Mouse (Mus musculus): ENCODE measurements around the gene Hsd17b3.
A peak's percentile ranks its signal among the peaks of the same experiment; 100 is the strongest.

Gene Hsd17b3

GRCm38 (mm10) chr13:64089130-64089529, at the start of gene Hsd17b3:
Gene Hsd17b3, minus strand, starts transcription at chr13:64089230.
- no peak for DNase-seq (ENCODE audit: low spot score)

GRCm38 (mm10) chr13:64129616-64130375, 40.8 kb upstream of the Hsd17b3 start:
- DNase-seq (ENCODE audit: low spot score), result no peak

- DNase-seq (ENCODE audit: low spot score), result no peak
Measured at GRCm38 (mm10) chr13:64128858-64129615, 40.0 kb upstream of the Hsd17b3 start, which contains the start of gene Slc35d2. Gene Slc35d2, minus strand, starts transcription at chr13:64129368.

- no peak for DNase-seq (ENCODE audit: low spot score)
Measured at GRCm38 (mm10) chr13:64126316-64126715, 37.3 kb upstream of the Hsd17b3 start.

GRCm38 (mm10) chr13:64124886-64125285, 35.9 kb upstream of the Hsd17b3 start:
- no peak for DNase-seq (ENCODE audit: low spot score)

GRCm38 (mm10) chr13:64123491-64124188, 34.6 kb upstream of the Hsd17b3 start:
- DNase-seq (ENCODE audit: low spot score), result no peak

GRCm38 (mm10) chr13:64120760-64121159, 31.7 kb upstream of the Hsd17b3 start:
- no peak for DNase-seq (ENCODE audit: low spot score)

GRCm38 (mm10) chr13:64117442-64117841, 28.4 kb upstream of the Hsd17b3 start:
- DNase-seq (ENCODE audit: low spot score), result no peak

GRCm38 (mm10) chr13:64110421-64110820, 21.4 kb upstream of the Hsd17b3 start:
- no peak for DNase-seq (ENCODE audit: low spot score)

GRCm38 (mm10) chr13:64108381-64108850, 19.4 kb upstream of the Hsd17b3 start:
- no peak for DNase-seq (ENCODE audit: low spot score)

- no peak for DNase-seq (ENCODE audit: low spot score)
Measured at GRCm38 (mm10) chr13:64107535-64107934, 18.5 kb upstream of the Hsd17b3 start.

- DNase-seq (ENCODE audit: low spot score), result no peak
Measured at GRCm38 (mm10) chr13:64107105-64107504, 18.1 kb upstream of the Hsd17b3 start.

- DNase-seq (ENCODE audit: low spot score), result no peak
Measured at GRCm38 (mm10) chr13:64105690-64106089, 16.7 kb upstream of the Hsd17b3 start.

GRCm38 (mm10) chr13:64100186-64100585, 11.2 kb upstream of the Hsd17b3 start:
- DNase-seq (ENCODE audit: low spot score), result peak; percentile 4

- DNase-seq (ENCODE audit: low spot score), result no peak
Measured at GRCm38 (mm10) chr13:64098992-64099391, 10.0 kb upstream of the Hsd17b3 start.

- peak; percentile 44 for DNase-seq (ENCODE audit: low spot score)
Measured at GRCm38 (mm10) chr13:64093341-64093740, 4.3 kb upstream of the Hsd17b3 start.

- DNase-seq (ENCODE audit: low spot score), result no peak
Measured at GRCm38 (mm10) chr13:64092752-64093151, 3.7 kb upstream of the Hsd17b3 start.

- no peak for DNase-seq (ENCODE audit: low spot score)
Measured at GRCm38 (mm10) chr13:64092141-64092540, 3.1 kb upstream of the Hsd17b3 start.

GRCm38 (mm10) chr13:64091006-64091405, 2.0 kb upstream of the Hsd17b3 start:
- no peak for DNase-seq (ENCODE audit: low spot score)

GRCm38 (mm10) chr13:64090278-64090677, 1.2 kb upstream of the Hsd17b3 start:
- DNase-seq (ENCODE audit: low spot score), result no peak

GRCm38 (mm10) chr13:64088057-64088456, 973 bp downstream of the Hsd17b3 start:
- DNase-seq (ENCODE audit: low spot score), result no peak

GRCm38 (mm10) chr13:64086036-64086435, 3.0 kb downstream of the Hsd17b3 start:
- DNase-seq (ENCODE audit: low spot score), result no peak
